Mouse (Mus musculus): ENCODE results near the gene Cdr2l.
"Not testable (repeated sequence)": the region's sequence is repeated elsewhere in the genome, so short reads cannot be mapped to it uniquely, and the experiment has no call there.

Cdr2l gene

GRCm38 (mm10) chr11:115372015-115372414 lies 9.7 kb upstream of the Cdr2l start:
- DNase-seq, result no peak

GRCm38 (mm10) chr11:115372737-115373136 lies 9.0 kb upstream of the Cdr2l start:
- no peak for DNase-seq

GRCm38 (mm10) chr11:115373805-115374694 lies 7.7 kb upstream of the Cdr2l start:
- DNase-seq, result peak; percentile 77 to 84

GRCm38 (mm10) chr11:115374695-115375425 lies 6.9 kb upstream of the Cdr2l start:
- no peak for DNase-seq

- DNase-seq, result no peak
These were observed 5.0 kb upstream of the Cdr2l start for GRCm38 (mm10) chr11:115376722-115377121.

- no peak for DNase-seq
These were observed 4.5 kb upstream of the Cdr2l start for GRCm38 (mm10) chr11:115377254-115377653.

- DNase-seq, result no peak
These were observed 3.9 kb upstream of the Cdr2l start for GRCm38 (mm10) chr11:115377854-115378253.

GRCm38 (mm10) chr11:115381276-115381675 lies 440 bp upstream of the Cdr2l start:
- peak in 1 of 2 experiments; percentile 37 for DNase-seq

GRCm38 (mm10) chr11:115382891-115383290 lies 1.2 kb downstream of the Cdr2l start:
- no peak for DNase-seq

- peak in 1 of 2 experiments; percentile 36 for DNase-seq
These were observed 2.2 kb downstream of the Cdr2l start for GRCm38 (mm10) chr11:115383701-115384474.

GRCm38 (mm10) chr11:115384587-115384986 lies 2.9 kb downstream of the Cdr2l start:
- DNase-seq, result no peak

GRCm38 (mm10) chr11:115386859-115387258 lies 5.1 kb downstream of the Cdr2l start:
- not testable (repeated sequence) for DNase-seq

- DNase-seq, result no peak
These were observed 9.6 kb downstream of the Cdr2l start for GRCm38 (mm10) chr11:115391358-115391757.

- DNase-seq, result peak; percentile 74 to 79
These were observed 12.1 kb downstream of the Cdr2l start for GRCm38 (mm10) chr11:115393721-115394325.

- DNase-seq, result no peak
These were observed 16.4 kb downstream of the Cdr2l start for GRCm38 (mm10) chr11:115398085-115398484.

GRCm38 (mm10) chr11:115400126-115400525 lies 18.4 kb downstream of the Cdr2l start:
- peak in 1 of 2 experiments; percentile 33 for DNase-seq

GRCm38 (mm10) chr11:115400630-115401391 lies 19.1 kb downstream of the Cdr2l start:
- DNase-seq, result peak; percentile 72 to 75

- peak; percentile 88 to 90 for DNase-seq
These were observed 21.8 kb downstream of the Cdr2l start, which contains the start of gene Mrpl58 for GRCm38 (mm10) chr11:115403338-115404124. Gene Mrpl58 (plus strand): TSS chr11:115403752.

GRCm38 (mm10) chr11:115405723-115406122 lies 24.0 kb downstream of the Cdr2l start:
- DNase-seq, result no peak

- no peak for DNase-seq
These were observed 25.2 kb downstream of the Cdr2l start for GRCm38 (mm10) chr11:115406858-115407401.

Data from cerebellum, postnatal 36 days (tissue).